Mouse (Mus musculus): ENCODE data around the gene Scnn1b. TPM values are rescaled to one million over a fixed set of nuclear protein-coding genes. Genes with fewer than 3 reads are reported as not detected.

Scnn1b gene
- polyA plus RNA-seq, 1 experiment from 2014 or later = not detected

DNA sequence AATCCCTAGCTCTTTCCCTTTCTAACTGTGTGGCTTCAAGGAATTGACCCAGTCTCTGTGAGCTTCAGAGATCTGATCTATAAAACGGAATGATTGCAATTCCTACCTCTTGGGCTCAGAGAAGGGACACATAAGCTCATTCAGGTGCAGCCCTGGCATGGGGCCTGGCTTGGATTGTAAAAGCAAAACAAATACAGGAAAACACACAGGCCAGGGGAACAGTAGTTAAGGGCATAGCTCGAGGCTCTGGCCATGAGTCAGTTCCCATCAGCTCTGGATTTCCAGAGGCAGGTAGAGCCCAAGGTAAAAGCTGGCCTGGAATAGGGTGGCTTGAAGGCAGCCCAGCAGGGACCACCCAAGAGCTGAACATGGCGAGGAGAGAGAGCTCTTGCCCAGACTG is 9.2 kb downstream of the Scnn1b start:
- no peak overlapping the region for H3K27ac ChIP-seq
- H3K9ac ChIP-seq = no peak overlapping the region
- H3K27me3 ChIP-seq = no peaks in the 10 kb centered on the region
- H3K4me2 ChIP-seq = no peak overlapping the region
- no peaks in the 10 kb centered on the region for H3K4me1 ChIP-seq (replicated peaks)
- ATAC-seq (ENCODE audit: low FRiP score) = no peak
- no peak overlapping the region for H3K4me3 ChIP-seq
- no peaks in the 10 kb centered on the region for H3K9me3 ChIP-seq
- H3K36me3 ChIP-seq = no peaks in the 10 kb centered on the region
- WGBS = 71% methylated on average over 3 of the region's 3 CpGs

DNA sequence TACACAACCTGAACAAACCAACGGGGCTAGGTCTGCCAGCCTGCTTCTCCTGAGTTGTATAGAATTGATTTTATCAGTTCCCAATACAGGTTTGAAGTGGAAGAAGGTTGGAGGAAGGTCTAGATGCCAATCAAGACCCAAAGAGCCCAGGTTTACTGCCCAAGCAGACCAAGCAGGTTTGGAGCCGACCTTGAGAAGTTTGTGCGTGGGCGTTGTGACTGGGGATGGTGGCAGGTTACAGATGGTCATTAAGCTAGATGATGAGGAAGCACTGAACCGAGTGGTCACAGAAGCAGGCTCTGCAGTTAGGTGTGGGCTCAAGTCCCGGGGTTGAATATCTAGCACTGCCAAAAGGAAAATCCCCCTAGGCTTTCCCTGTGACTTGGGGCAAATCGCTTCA is 9.9 kb downstream of the Scnn1b start:
- Histone ChIP-seq H3K9me3 (no peaks in the 10 kb centered on the region), H3K9ac (no peak overlapping the region), H3K4me3 (no peak overlapping the region), H3K27ac (no peak overlapping the region), H3K27me3 (no peaks in the 10 kb centered on the region), H3K4me1 (replicated peaks) (no peaks in the 10 kb centered on the region), H3K4me2 (no peak overlapping the region), H3K36me3 (no peaks in the 10 kb centered on the region)
- ATAC-seq (ENCODE audit: low FRiP score) = no peak
- 87% methylated on average over 7 of the region's 7 CpGs for WGBS

- ATAC-seq (ENCODE audit: low FRiP score) = no peak
- H3K4me1 ChIP-seq (replicated peaks) = no peaks in the 10 kb centered on the region
- no peak overlapping the region for H3K4me2 ChIP-seq
- H3K9me3 ChIP-seq = no peaks in the 10 kb centered on the region
- 87% methylated on average over 4 of the region's 4 CpGs for WGBS
- H3K9ac ChIP-seq = no peak overlapping the region
- no peak overlapping the region for H3K27ac ChIP-seq
- no peak overlapping the region for H3K4me3 ChIP-seq
- H3K36me3 ChIP-seq = no peaks in the 10 kb centered on the region
- H3K27me3 ChIP-seq = no peaks in the 10 kb centered on the region
These were observed 15.4 kb downstream of the Scnn1b start for GRCm38 (mm10) chr7:121880246-121880645.

GRCm38 (mm10) chr7:121890636-121891360 is 26.0 kb downstream of the Scnn1b start:
- 92% methylated on average over 13 of the region's 13 CpGs for WGBS
- no peaks in the 10 kb centered on the region for H3K36me3 ChIP-seq
- no peak overlapping the region for H3K4me2 ChIP-seq
- H3K9me3 ChIP-seq = no peaks in the 10 kb centered on the region
- H3K4me3 ChIP-seq = no peak overlapping the region
- no peak overlapping the region for H3K9ac ChIP-seq
- no peaks in the 10 kb centered on the region for H3K4me1 ChIP-seq (replicated peaks)
- no peaks in the 10 kb centered on the region for H3K27me3 ChIP-seq
- ATAC-seq (ENCODE audit: low FRiP score) = no peak
- H3K27ac ChIP-seq = no peak overlapping the region

DNA sequence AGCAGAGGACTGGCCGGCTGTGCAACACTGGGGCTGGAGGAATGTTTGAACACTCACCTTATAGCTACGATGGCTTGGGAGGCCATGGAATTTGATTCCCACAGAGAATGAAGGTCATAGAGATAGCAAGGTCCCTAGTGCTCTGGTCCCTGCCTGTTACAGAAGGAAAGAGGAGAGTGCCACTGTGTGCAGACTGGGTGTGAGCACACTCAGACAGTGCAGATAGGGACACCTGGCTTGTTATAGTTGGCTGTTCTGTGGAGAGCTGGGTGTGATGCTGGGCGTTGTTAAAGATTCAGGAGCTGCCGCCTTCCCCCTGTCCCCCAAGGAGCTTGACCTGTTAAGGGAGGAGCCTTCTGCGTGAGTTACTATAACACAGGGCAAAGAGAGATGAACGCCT is 31.9 kb downstream of the Scnn1b start:
- Histone ChIP-seq H3K36me3 (no peaks in the 10 kb centered on the region), H3K27ac (no peak overlapping the region), H3K4me1 (replicated peaks) (peaks cover 8% of the 10 kb centered on the region; the same call in 1 of the 2 replicates), H3K9ac (no peak overlapping the region), H3K4me3 (no peak overlapping the region), H3K9me3 (no peaks in the 10 kb centered on the region), H3K4me2 (no peak overlapping the region), H3K27me3 (peaks cover 15% of the 10 kb centered on the region)
- 48% methylated on average over 6 of the region's 6 CpGs for WGBS
- ATAC-seq (ENCODE audit: low FRiP score) = no peak

DNA sequence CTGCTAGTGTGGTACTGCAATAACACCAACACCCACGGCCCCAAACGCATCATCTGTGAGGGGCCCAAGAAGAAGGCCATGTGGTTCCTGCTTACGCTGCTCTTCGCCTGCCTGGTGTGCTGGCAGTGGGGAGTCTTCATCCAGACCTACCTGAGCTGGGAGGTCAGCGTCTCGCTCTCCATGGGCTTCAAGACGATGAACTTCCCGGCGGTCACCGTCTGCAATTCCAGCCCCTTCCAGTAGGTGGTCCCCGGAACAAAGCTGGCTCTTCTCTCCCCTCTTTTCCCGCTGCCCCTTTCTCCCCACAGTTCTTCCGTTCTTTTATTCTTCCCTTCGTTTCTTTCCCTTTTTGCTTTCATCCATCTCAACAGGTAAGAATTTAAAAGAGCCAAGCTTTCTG is 34.5 kb downstream of the Scnn1b start:
- Histone ChIP-seq H3K4me2 (peak overlapping the region; percentile 30), H3K36me3 (no peaks in the 10 kb centered on the region), H3K27me3 (peaks cover 15% of the 10 kb centered on the region), H3K27ac (no peak overlapping the region), H3K4me3 (no peak overlapping the region), H3K4me1 (replicated peaks) (peaks cover 8% of the 10 kb centered on the region; the same call in 1 of the 2 replicates), H3K9ac (no peak overlapping the region), H3K9me3 (no peaks in the 10 kb centered on the region)
- WGBS = 8% methylated on average over 14 of the region's 14 CpGs
- ATAC-seq (ENCODE audit: low FRiP score) = no peak

- H3K27me3 ChIP-seq = peaks cover 15% of the 10 kb centered on the region
- no peak overlapping the region for H3K9ac ChIP-seq
- H3K4me3 ChIP-seq = no peak overlapping the region
- no peak overlapping the region for H3K27ac ChIP-seq
- H3K4me1 ChIP-seq (replicated peaks) = peaks cover 8% of the 10 kb centered on the region; the same call in 1 of the 2 replicates
- ATAC-seq (ENCODE audit: low FRiP score) = no peak
- WGBS = 11% methylated on average over 7 of the region's 7 CpGs
- peak overlapping the region; percentile 30 for H3K4me2 ChIP-seq
- no peaks in the 10 kb centered on the region for H3K36me3 ChIP-seq
- no peaks in the 10 kb centered on the region for H3K9me3 ChIP-seq
These were observed 35.1 kb downstream of the Scnn1b start for GRCm38 (mm10) chr7:121899940-121900339.

DNA sequence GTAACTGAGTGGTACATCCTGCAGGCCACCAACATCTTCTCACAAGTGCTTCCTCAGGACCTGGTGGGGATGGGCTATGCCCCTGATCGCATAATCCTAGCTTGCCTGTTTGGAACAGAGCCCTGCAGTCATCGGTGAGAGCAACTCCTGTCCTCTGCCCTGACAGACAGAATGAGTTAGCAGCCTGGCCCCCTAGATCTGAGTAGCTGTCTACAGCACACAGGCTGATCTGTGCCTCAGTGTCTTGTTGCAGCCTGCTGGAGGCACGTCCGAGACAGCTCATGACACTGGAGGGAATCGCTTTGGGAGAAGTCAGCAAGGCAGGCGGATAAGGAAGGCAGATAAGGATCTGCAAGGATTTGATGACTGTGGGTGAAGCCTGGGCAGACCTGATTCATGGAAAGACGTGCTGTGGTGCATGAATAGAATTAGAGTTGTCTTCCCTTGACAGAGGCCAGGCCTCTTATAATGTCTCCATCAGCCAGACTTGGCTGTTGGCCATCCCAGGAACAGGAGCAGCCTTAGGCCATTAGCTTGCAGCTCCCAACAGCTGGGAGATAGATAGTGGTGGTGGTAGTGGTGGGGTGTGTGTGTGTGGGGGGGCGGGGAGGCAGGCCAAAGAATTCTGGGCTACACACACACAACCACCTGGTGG is 38.0 kb downstream of the Scnn1b start:
- H3K27ac ChIP-seq = no peak overlapping the region
- no peak overlapping the region for H3K4me3 ChIP-seq
- no peak overlapping the region for H3K4me2 ChIP-seq
- ATAC-seq (ENCODE audit: low FRiP score) = no peak
- no peak overlapping the region for H3K9ac ChIP-seq
- no peaks in the 10 kb centered on the region for H3K9me3 ChIP-seq
- H3K4me1 ChIP-seq (replicated peaks) = peaks cover 8% of the 10 kb centered on the region; the same call in 1 of the 2 replicates
- 79% methylated on average over 8 of the region's 8 CpGs for WGBS
- H3K36me3 ChIP-seq = no peaks in the 10 kb centered on the region
- peaks cover 12% of the 10 kb centered on the region for H3K27me3 ChIP-seq

DNA sequence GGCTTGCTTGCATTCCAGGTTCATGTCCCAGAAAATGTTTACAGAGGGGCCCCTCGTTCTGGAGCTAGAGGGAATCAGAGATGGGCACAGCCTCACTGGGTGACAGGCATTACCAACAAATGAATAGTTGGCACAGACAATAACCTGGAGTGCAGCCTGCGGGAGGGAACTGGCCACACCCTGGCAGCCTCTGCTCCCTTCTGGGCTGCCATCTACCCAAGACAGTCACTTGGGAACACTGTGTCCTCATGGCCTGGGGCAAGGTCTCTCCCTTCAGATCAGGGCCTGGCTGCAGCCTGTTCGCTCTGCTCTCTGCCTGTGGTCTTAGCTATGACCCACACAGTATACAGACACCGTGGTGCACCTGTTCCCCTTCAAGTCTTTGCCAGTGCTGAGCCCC is 42.0 kb downstream of the Scnn1b start:
- 83% methylated on average over 4 of the region's 4 CpGs for WGBS
- Histone ChIP-seq H3K36me3 (no peaks in the 10 kb centered on the region), H3K4me2 (no peak overlapping the region), H3K9ac (no peak overlapping the region), H3K4me1 (replicated peaks) (no peaks in the 10 kb centered on the region), H3K27ac (no peak overlapping the region), H3K27me3 (no peaks in the 10 kb centered on the region), H3K4me3 (no peak overlapping the region), H3K9me3 (no peaks in the 10 kb centered on the region)
- no peak for ATAC-seq (ENCODE audit: low FRiP score)

DNA sequence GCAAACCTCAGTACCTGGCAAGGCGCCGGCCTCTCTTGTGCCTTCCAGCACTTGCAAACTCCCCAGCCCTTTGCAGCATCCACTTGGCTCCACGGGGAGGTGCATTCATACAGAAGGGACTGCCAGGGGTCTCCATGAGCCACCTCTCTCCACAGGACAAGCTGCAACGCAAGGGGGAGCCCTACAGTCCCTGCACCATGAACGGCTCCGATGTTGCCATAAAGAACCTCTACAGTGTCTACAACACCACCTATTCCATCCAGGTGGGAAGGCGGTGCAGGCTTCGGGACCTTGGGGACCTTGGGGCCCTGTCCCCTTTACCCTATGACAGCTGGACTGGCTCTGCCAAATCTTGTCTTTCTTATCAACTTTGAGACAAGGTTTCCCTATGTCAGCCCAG is 47.4 kb downstream of the Scnn1b start:
- Histone ChIP-seq H3K27me3 (no peaks in the 10 kb centered on the region), H3K27ac (no peak overlapping the region), H3K9ac (no peak overlapping the region), H3K4me1 (replicated peaks) (no peaks in the 10 kb centered on the region), H3K9me3 (no peaks in the 10 kb centered on the region), H3K4me3 (no peak overlapping the region), H3K4me2 (no peak overlapping the region), H3K36me3 (no peaks in the 10 kb centered on the region)
- 77% methylated on average over 8 of the region's 8 CpGs for WGBS
- no peak for ATAC-seq (ENCODE audit: low FRiP score)

GRCm38 (mm10) chr7:121913944-121914343 is 49.1 kb downstream of the Scnn1b start:
- Histone ChIP-seq H3K27me3 (no peaks in the 10 kb centered on the region), H3K4me1 (replicated peaks) (no peaks in the 10 kb centered on the region), H3K36me3 (no peaks in the 10 kb centered on the region), H3K9ac (no peak overlapping the region), H3K4me2 (no peak overlapping the region), H3K4me3 (no peak overlapping the region), H3K27ac (no peak overlapping the region), H3K9me3 (no peaks in the 10 kb centered on the region)
- 86% methylated on average over 6 of the region's 6 CpGs for WGBS
- ATAC-seq (ENCODE audit: low FRiP score) = no peak

DNA sequence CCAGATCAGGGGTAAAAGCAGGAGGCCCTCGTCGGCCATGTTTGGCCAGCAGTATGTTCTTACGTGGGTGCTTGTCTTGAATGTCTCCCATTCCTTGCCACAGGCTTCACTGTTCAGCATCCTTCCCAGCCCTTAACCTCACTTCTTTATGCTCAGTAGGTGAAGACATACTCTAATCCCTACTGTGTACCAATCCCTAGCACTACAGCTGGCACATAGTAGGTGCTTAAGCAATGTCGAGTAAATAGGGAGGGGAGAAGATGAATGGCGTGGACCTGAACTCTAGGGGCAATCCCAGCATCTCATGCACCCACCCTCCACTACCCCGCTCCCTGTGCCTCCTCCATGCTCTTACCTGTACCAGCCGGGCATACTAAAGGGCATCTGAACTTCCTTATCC is 59.5 kb downstream of the Scnn1b start:
- no peak overlapping the region for H3K4me3 ChIP-seq

GRCm38 (mm10) chr7:121927882-121928281 is 63.0 kb downstream of the Scnn1b start:
- H3K9ac ChIP-seq = no peak overlapping the region
- no peaks in the 10 kb centered on the region for H3K9me3 ChIP-seq
- no peak overlapping the region for H3K4me2 ChIP-seq
- no peak for ATAC-seq (ENCODE audit: low FRiP score)
- WGBS = 92% methylated on average over 2 of the region's 2 CpGs
- H3K36me3 ChIP-seq = peaks cover 78% of the 10 kb centered on the region
- peaks cover 6% of the 10 kb centered on the region; the same call in 1 of the 2 replicates for H3K4me1 ChIP-seq (replicated peaks)
- H3K4me3 ChIP-seq = no peak overlapping the region
- no peak overlapping the region for H3K27ac ChIP-seq
- H3K27me3 ChIP-seq = no peaks in the 10 kb centered on the region

More for the DNA sequence above, 59.5 kb downstream of the Scnn1b start:
- Histone ChIP-seq H3K27me3 (no peaks in the 10 kb centered on the region), H3K9ac (no peak overlapping the region), H3K4me1 (replicated peaks) (no peaks in the 10 kb centered on the region), H3K4me2 (no peak overlapping the region), H3K27ac (no peak overlapping the region), H3K9me3 (no peaks in the 10 kb centered on the region), H3K36me3 (peaks cover 65% of the 10 kb centered on the region)
- no peak for ATAC-seq (ENCODE audit: low FRiP score)
- 98% methylated on average over 7 of the region's 7 CpGs for WGBS
